Mouse (Mus musculus) liver, embryonic 11.5 days (tissue): ENCODE results near the gene Plac9b. TPM values are rescaled to one million over a fixed set of nuclear protein-coding genes. Genes with fewer than 3 reads are reported as not detected.
"Not testable (repeated sequence)": the region's sequence is repeated elsewhere in the genome, so short reads cannot be mapped to it uniquely, and the experiment has no call there.

ENCODE experiments used
- ATAC-seq: fragments of 200-750 bp; cut with Nextera tagmentation; replicated peaks from 2 replicates; pipeline ENCODE4 v1.8.0; 2017; ENCODE audit warnings: moderate number of reproducible peaks, mild to moderate bottlenecking, moderate TSS enrichment, moderate library complexity; ENCODE audit not compliant: low FRiP score
- DNase-seq: peaks from one replicate; pipeline ENCODE4 v3.0.0-alpha.2; 2017; ENCODE audit warnings: low spot score
- H3K27ac ChIP-seq: fragments of 300-500 bp; sonication (generic); 2 replicates; pipeline ENCODE4 v1.5.1; 2014; ENCODE audit warnings: mild to moderate bottlenecking, low read depth, low read length, control low read depth
- H3K27me3 ChIP-seq: fragments of 300-500 bp; sonication (generic); replicated peaks from 2 replicates; pipeline ENCODE4 v1.6.1; 2014; ENCODE audit warnings: low read length, mixed read lengths; ENCODE audit not compliant: control insufficient read depth, insufficient read depth
- H3K36me3 ChIP-seq: fragments of 300-500 bp; sonication (generic); 2 replicates; pipeline ENCODE4 v1.6.1; 2014; ENCODE audit warnings: mild to moderate bottlenecking, low read length, moderate library complexity, mixed read lengths; ENCODE audit not compliant: control insufficient read depth, insufficient read depth
- H3K4me1 ChIP-seq: fragments of 300-500 bp; sonication (generic); replicated peaks from 2 replicates; pipeline ENCODE4 v1.6.1; 2014; ENCODE audit warnings: low read length, mixed read lengths; ENCODE audit not compliant: control insufficient read depth, insufficient read depth
- H3K4me2 ChIP-seq: fragments of 300-500 bp; sonication (generic); 2 replicates; pipeline ENCODE4 v1.6.1; 2014; ENCODE audit warnings: mild to moderate bottlenecking, control low read depth, moderate library complexity
- H3K4me3 ChIP-seq: fragments of 300-500 bp; sonication (generic); 2 replicates; pipeline ENCODE4 v1.5.1; 2014; ENCODE audit warnings: low read depth, low read length, control low read depth
- H3K9ac ChIP-seq: fragments of 300-500 bp; sonication (generic); 2 replicates; pipeline ENCODE4 v1.6.1; 2014; ENCODE audit warnings: low read depth, low read length, control low read depth
- H3K9me3 ChIP-seq: fragments of 300-500 bp; sonication (generic); 2 replicates; pipeline ENCODE4 v1.6.1; 2016; ENCODE audit warnings: low read length, inconsistent platforms, mixed read lengths; ENCODE audit not compliant: control insufficient read depth
- WGBS: fragments of 180-500 bp; shearing (Covaris S2); extraction: QIAGEN DNeasy Blood & Tissue Kit; methylation state at CpG from one replicate; pipeline ENCODE4 v1.1.7; 2014; 5-methylcytosine and 5-hydroxymethylcytosine counted together
- polyA plus RNA-seq: library from polyadenylated mRNA; unstranded; fragments of >200 nt; fragmentation: Nextera tagmentation; extraction: Ambion mirVana; gene quantifications from 2 replicates; pipeline ENCODE4 v1.2.1, GENCODE M21; 2014

Gene Plac9b
- polyA plus RNA-seq, 1 experiment from 2014 or later, result 1.6 TPM

DNA sequence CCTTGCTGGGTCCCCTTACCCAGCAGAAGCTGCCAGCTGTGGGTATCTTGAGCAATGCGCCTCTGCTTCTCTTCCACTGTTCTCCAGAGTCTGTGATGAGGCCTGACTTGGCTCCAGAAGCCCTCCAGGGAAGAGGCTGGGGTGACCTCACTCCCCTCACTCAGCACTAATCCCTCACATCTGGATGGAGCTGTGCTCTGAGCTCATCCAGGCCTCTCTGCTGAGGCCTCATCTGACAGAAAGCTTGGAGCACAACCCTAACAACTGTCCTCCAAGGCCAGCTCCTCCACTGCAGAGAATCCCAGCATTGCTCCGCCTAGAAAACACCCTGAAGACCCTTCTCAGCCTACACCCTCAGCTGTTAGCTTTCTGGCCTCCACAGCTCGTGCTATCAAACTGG is 8.3 kb downstream of the Plac9b start:
- DNase-seq, H3K4me3 ChIP-seq, H3K9ac ChIP-seq, H3K4me2 ChIP-seq, ATAC-seq, H3K4me1 ChIP-seq, H3K27ac ChIP-seq, H3K9me3 ChIP-seq, H3K27me3 ChIP-seq, H3K36me3 ChIP-seq: not testable (repeated sequence)
- WGBS, result no CpG with 5 or more reads among the region's 3 CpGs

DNA sequence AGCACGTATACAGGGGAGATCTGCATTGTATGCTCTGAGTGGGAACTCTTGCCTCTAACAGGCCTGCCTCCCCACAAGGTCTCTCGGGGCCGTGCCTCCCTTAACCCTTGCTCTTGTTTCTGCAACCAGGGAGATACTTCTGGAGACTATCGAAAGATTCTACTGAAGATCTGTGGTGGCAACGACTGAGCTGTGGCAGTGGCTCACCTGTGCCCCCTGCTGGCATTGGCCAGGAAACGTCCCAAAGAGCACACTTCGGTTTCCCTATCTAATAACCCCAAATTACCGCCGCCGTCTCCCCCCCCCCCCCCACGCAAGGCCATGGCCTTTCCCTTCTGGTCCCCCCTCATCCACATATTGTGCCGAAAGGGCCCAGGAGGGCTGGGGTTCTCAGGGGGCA is 17.0 kb downstream of the Plac9b start:
- not testable (repeated sequence) for H3K27ac ChIP-seq, H3K9me3 ChIP-seq, ATAC-seq, H3K4me2 ChIP-seq, DNase-seq, H3K4me3 ChIP-seq, H3K27me3 ChIP-seq, H3K9ac ChIP-seq, H3K36me3 ChIP-seq, H3K4me1 ChIP-seq
- WGBS, result no CpG with 5 or more reads among the region's 12 CpGs

DNA sequence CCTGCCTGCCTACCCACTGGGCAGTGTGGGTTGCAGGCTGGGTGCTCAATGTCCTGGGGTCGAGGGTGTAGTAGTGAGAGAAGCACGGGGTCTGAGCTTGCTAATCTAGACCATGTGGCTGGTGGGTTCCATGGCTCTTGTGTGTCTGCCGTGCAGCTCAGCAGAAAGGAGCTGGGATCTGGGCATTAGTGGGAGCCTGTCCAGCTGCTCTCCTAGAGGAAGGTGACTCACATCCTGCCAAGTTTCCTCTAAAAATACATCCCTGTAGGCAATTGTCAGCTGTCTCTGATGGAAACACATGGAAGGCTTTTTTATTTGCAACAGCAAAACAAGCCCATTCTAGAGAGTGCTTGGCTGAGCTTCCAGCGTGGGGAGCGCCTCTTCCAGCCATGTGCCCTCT is 19.9 kb downstream of the Plac9b start:
- not testable (repeated sequence) for H3K27me3 ChIP-seq, H3K9ac ChIP-seq, ATAC-seq, H3K36me3 ChIP-seq, H3K4me3 ChIP-seq, DNase-seq, H3K4me2 ChIP-seq, H3K9me3 ChIP-seq, H3K27ac ChIP-seq, H3K4me1 ChIP-seq
- WGBS, result no CpG with 5 or more reads among the region's 5 CpGs

DNA sequence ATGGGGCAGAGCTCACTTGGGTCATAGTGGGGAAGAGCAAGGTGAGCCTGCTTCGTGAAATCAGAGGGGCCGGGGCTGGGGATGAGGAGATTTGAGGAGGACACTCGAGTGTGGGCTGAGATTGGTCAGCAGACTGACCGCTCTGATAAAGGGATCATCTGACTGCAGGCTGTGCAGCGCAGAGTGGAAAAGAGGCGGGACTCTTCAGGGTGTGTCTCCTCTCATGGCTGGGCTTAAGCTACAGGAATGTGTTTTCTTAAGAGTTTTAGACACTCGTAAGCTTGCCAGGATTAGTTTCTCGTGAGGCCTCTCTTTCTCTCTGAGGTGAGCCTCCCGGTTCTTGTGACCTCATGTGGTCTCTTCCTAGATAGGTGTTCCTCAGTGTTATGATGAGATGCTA is 21.1 kb downstream of the Plac9b start:
- DNase-seq, H3K27ac ChIP-seq, H3K4me3 ChIP-seq, H3K27me3 ChIP-seq, H3K9ac ChIP-seq, H3K9me3 ChIP-seq, H3K4me1 ChIP-seq, H3K4me2 ChIP-seq, ATAC-seq, H3K36me3 ChIP-seq: not testable (repeated sequence)
- no CpG with 5 or more reads among the region's 9 CpGs for WGBS

DNA sequence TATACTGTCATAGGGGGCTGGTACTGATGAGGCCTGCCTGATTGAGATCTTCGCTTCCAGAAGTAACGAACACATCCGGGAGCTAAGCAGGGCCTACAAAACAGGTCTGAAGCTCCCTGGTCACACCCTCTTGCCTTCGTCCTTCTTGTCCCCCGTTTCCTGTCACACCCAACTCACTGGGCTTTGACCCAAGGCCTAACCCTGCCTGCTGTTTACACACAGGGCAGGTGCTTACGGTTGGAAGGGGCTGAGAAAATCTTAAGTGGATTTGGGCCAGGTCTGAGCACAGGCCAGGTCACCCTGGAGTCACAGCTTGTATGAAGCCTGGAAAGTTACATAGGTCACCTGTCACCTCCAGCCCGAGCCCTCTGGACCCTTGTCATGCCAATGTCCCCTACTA is 26.2 kb downstream of the Plac9b start:
- ATAC-seq, H3K4me1 ChIP-seq: not testable (repeated sequence)
- no CpG with 5 or more reads among the region's 7 CpGs for WGBS

DNA sequence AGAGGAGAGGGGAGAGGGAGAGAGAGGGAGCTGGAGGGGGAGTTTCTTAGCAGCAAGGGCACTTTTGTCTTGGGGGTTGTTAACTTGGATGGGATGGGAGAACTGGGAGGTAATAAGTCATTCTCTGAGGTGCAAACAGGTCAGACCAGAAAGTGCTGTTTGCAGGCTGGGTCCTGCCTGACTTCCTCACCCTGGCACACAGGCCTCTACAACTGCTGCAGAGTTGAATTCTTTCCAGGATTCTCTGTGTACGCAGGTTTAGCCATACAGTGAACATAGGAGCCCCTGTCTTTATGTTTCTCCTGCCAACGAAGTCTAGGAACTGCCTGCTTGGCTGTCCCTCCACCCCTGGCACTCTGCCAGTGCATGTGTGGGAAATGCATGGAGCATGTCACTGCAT is 35.2 kb downstream of the Plac9b start:
- not testable (repeated sequence) for H3K4me1 ChIP-seq, DNase-seq, H3K4me2 ChIP-seq, H3K9ac ChIP-seq, H3K9me3 ChIP-seq, H3K4me3 ChIP-seq, ATAC-seq, H3K27me3 ChIP-seq, H3K27ac ChIP-seq, H3K36me3 ChIP-seq
- WGBS, result no CpG with 5 or more reads among the region's 2 CpGs

More for the DNA sequence above, 26.2 kb downstream of the Plac9b start:
- not testable (repeated sequence) for H3K9me3 ChIP-seq, H3K9ac ChIP-seq, H3K4me2 ChIP-seq, H3K27ac ChIP-seq, DNase-seq, H3K27me3 ChIP-seq, H3K4me3 ChIP-seq, H3K36me3 ChIP-seq

DNA sequence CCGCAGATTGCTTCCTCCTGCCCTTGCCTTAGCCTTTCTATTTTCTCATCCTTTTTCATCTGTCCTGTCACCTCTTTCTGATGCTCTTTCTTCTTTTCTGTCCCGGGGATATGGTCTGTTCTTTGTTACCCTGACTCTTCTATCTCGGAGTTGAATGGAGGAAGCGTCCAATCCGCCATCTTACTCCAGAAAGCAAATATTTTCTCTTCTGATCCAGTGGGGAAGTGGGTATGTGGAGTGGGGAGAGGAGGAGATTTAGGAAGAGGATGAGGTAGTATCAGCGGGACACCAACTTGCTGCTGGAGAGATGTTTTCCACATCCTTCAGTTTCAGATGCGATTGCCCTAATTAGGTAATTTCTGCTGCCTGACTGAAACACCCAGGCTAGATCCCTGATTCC is 63.2 kb downstream of the Plac9b start:
- not testable (repeated sequence) for ATAC-seq, H3K36me3 ChIP-seq, H3K4me3 ChIP-seq, H3K9me3 ChIP-seq, H3K9ac ChIP-seq, H3K4me2 ChIP-seq, DNase-seq, H3K27ac ChIP-seq, H3K4me1 ChIP-seq, H3K27me3 ChIP-seq
- WGBS, result no CpG with 5 or more reads among the region's 7 CpGs

DNA sequence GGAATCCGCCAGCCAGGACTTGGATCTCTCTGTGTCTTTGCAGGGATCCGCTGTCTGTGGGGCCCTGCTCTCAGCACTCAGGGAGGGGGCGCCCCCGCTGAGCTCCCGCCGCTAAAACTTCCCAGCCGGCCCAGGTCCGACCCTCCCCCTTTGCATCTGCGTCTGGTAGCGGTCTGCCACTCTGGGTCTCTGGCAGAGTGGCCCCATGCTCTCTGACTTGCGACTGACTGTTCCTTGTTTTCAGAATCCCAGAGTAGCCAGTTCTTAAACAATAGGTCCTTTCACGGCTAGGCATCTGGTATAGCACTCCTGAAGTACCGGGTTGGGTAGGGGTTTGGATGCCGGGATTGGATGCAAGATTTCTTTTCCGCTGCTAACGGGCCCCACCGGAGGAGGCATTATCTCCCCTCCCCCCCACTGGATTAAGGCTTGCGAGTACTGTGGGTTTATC is 63.7 kb downstream of the Plac9b start:
- H3K9ac ChIP-seq, H3K9me3 ChIP-seq, H3K27me3 ChIP-seq, H3K4me2 ChIP-seq, H3K36me3 ChIP-seq, H3K4me3 ChIP-seq, H3K27ac ChIP-seq, DNase-seq, ATAC-seq, H3K4me1 ChIP-seq: not testable (repeated sequence)
- WGBS, result no CpG with 5 or more reads among the region's 18 CpGs

DNA sequence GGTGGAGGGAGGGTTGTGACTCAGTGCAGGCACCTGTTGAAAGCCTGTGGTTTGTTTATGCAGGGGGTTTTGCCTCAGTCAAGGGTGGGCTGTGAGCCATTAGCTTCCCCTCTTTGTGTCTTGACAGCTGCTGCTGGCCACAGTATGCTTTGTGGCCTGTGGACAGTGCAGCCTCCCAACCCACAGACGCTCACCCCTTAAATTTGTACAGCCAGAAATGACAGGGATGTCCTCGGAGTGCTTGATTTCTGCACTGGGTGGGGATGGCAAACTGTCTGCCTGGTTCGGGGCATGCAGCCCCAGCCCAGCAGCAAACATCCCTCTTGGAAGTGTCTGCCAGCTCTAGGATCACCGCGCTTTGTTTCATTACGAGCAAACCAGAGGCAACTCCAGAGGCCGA is 64.1 kb downstream of the Plac9b start, which contains the start of gene Duxbl2:
Gene Duxbl2, plus strand, starts transcription at position 200 of the 400 bp plus-strand sequence.
- H3K36me3 ChIP-seq, H3K4me3 ChIP-seq, H3K4me2 ChIP-seq, H3K27ac ChIP-seq, H3K4me1 ChIP-seq, DNase-seq, H3K9me3 ChIP-seq, H3K9ac ChIP-seq, H3K27me3 ChIP-seq, ATAC-seq: not testable (repeated sequence)
- WGBS, result no CpG with 5 or more reads among the region's 7 CpGs
